In genomic region chr8:120046258-120047020, GRCm38 (mm10) we compare ENCODE assay signal across 8 mouse cellular contexts. TPM values are rescaled to one million over a fixed set of nuclear protein-coding genes. Genes with fewer than 3 reads are reported as not detected.
DNase-seq lines count a peak whose midpoint lies in the region; ATAC-seq lines count a peak whose summit lies in the region.

No protein-coding gene starts in this region.

- intact Hi-C loops in gastrocnemius, postnatal 36 days (cut with DNase I), result loop anchor here (2.0 kb wide), 1 partner anchor 16 kb away; no protein-coding TSS in a partner anchor
- intact Hi-C loops in left cerebral cortex, postnatal 4 days (cut with DNase I), result no loop called here

- peak; percentile 36 for DNase-seq in embryo, embryonic 11 days
- no peak for DNase-seq in embryo, embryonic 10 days (ENCODE audit: low spot score)
- peak; percentile 87 to 90 for DNase-seq in cerebellum, postnatal 25 days
- peak; percentile 89 to 92 for DNase-seq in gastrocnemius, postnatal 36 days
- peak; percentile 98 for DNase-seq in kidney, adult 9 months
- peak; percentile 93 for DNase-seq in left cerebral cortex, postnatal 4 days
- peak; percentile 81 for DNase-seq in right cerebral cortex, postnatal 14 days

- ATAC-seq in erythroid progenitor cell, adult 5-6 weeks (replicated peaks; ENCODE audit: low FRiP score, poor library complexity, severe bottlenecking), result no peak

RNA-seq across cellular contexts. Expression of gene Crispld2, which starts 54.2 kb away (rescaled TPM):
- 10 to 100 TPM in 1 of 2 experiments, 1 to 10 TPM in 1; 8.1 to 12.3 TPM for total RNA-seq in gastrocnemius, postnatal 36 days (2021)
- 1 to 10 TPM; 1.7 to 1.8 TPM for total RNA-seq in left cerebral cortex, postnatal 4 days (2021)
- 2.2 and 4.6 TPM in 2 replicates for total RNA-seq in erythroid progenitor cell, adult 5-6 weeks (2015; ENCODE audit: low replicate concordance)
- total RNA-seq in erythroid progenitor cell, adult 5-6 weeks (2017; ENCODE audit: low replicate concordance), result 1.9 and 2.1 TPM in 2 replicates

RNA-seq across cellular contexts. Expression of gene Zdhhc7, which starts 54.8 kb away (rescaled TPM):
- total RNA-seq in gastrocnemius, postnatal 36 days (2021), result 10 to 100 TPM; 21.9 to 28.4 TPM
- total RNA-seq in left cerebral cortex, postnatal 4 days (2021), result 10 to 100 TPM; 27.7 TPM
- 6.8 and 8.0 TPM in 2 replicates for total RNA-seq in erythroid progenitor cell, adult 5-6 weeks (2015; ENCODE audit: low replicate concordance)
- 9.2 and 9.6 TPM in 2 replicates for total RNA-seq in erythroid progenitor cell, adult 5-6 weeks (2017; ENCODE audit: low replicate concordance)
